Mouse (Mus musculus) spleen, postnatal 36 days (tissue): Measurements from ENCODE around the gene Gm49320.
"Not testable (repeated sequence)": the region's sequence is repeated elsewhere in the genome, so short reads cannot be mapped to it uniquely, and the experiment has no call there.

Source experiments
- DNase-seq, 2 experiments: peaks; one replicate each; pipeline ENCODE4 v3.0.0; 2022; ENCODE audit warnings: low spot score in 2 of 2, mixed read lengths in 1 of 2

The Gm49320 gene

DNA sequence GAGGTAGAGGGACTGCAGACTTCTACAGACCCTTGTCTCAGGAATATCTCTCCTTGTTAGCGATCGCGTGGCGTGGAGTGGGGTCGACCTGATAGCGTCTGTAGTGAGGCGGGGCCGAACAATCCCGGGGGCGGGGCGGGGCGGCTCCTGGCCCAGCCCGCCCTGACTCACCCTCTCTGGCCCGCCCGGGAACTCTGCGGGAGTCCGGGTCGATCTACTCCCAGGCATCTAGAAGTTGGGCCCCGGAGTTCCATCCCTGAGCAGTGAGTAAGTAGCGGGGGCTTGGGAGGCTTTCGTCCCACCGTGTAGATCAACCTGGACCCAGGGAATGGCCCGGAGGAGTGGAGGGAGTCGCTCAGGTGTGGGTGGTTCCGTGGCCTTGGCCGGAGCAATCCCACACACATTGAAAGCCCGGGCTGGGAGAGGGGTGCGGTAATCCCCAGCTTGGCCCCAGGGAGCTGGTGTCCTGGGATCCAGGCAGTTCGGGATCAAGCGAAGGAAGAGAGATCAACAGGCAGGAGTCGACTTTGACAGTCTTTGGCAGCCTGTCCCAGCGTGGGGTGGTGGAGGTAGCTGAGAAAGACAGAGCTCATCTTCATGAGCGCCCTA is 11.8 kb upstream of the Gm49320 start, which contains the start of gene Lrrc8e:
Gene Lrrc8e, plus strand, starts transcription at position 89 of the 609 bp plus-strand sequence.
- no peak for DNase-seq

DNA sequence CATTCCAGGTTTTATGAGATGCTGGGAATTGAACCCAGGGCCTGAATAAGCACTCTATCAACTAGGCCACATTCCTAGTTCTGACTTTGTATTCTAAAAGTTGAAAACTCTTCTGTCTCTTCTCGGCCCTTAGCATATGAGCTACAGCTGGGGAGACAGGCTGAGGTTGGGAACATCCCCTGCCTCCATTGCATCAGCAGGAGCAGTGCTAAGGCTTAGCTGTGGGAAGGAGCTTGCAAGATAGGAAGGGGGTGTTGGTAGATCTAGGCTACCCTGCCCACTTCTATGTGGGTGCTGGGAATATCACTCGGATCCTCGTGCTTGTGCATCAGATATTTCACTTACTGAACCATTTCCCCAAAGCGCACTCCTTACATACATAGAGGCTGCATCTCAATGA is 10.7 kb upstream of the Gm49320 start:
- DNase-seq, result no peak

DNA sequence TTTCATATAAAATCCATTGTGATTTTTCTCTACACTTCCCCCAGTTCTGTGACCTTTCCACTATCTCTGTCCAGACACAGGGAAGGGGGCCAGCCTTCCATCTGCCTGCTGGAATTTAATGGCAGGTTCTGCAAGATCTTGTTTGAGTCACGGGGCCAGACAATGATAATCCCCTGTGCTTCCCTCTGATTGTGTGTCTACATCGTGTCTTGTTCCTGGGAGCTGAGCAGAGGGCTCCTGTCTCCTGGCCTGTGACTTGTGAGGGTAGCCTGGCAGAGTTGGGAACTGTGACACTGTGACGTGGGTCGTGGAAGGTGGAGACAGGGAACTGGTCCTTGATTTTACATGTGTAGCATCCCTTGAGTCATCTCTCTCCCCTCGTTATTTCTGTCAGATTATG is 8.9 kb upstream of the Gm49320 start:
- DNase-seq, result no peak

DNA sequence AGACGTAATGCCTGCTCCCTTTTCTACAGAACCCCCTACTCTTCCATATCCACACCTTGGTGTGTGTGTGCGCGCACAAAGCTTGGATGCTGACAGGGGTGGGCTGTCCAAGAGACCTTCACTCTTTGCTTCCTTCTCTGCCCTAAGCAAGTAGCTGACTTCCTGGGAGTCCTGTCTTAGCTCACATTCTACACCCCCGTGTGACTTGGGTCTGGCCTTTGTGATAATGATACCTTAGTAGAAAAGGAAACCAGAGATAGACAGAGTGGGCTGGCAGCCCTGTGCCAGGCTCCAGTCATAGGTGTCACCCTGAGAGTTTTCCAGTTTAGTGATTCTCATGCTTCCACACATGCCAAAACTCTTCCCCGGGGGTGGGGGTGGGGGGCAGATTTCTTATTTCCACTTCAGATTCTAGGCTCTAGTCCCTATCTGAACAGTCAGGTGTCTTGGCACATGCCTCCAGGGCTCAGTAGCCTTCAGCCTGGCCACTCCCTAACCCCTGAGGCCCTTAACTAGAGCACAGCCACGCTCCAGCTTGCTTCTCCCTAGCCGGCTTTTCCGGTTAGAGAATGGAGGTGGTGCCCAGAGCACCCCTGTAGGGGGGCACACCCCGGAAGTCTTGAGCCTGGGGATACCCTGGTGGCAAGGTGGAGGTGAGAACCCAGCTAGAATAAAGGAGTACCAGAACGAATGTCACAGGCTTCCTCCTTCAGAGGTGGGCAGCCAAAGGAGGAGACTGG is 7.9 kb upstream of the Gm49320 start:
- no peak for DNase-seq

DNA sequence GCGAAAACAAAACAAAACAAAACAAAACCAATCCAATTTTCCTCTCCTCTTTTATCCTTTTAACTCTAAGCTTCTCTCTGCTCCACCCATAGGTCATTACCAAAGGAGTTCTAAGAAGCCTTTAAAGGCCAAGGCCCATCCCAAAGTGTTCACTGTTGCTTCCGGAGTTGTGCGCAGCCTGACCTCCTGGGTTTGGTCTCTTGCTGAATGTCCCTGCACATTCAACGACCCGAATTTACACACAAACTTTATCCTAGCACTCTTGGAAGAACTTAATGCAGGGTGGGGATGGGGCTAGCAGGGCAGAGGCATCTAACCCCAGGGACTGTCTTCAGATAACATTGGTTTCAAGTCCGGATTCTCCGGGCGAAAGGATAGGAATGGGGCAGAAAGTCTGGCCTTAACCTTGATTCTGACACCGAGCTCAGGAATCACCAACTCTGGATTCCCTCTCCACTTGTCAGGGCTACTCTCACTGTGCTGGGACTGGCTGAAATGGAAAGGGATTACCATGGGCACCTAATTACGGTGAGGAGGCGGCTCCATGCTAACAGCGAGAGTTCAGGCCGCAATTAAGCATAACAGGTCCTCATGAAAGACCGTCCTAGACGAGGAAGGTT is 741 bp upstream of the Gm49320 start:
- DNase-seq, result peak in 1 of 2 experiments; percentile 15

DNA sequence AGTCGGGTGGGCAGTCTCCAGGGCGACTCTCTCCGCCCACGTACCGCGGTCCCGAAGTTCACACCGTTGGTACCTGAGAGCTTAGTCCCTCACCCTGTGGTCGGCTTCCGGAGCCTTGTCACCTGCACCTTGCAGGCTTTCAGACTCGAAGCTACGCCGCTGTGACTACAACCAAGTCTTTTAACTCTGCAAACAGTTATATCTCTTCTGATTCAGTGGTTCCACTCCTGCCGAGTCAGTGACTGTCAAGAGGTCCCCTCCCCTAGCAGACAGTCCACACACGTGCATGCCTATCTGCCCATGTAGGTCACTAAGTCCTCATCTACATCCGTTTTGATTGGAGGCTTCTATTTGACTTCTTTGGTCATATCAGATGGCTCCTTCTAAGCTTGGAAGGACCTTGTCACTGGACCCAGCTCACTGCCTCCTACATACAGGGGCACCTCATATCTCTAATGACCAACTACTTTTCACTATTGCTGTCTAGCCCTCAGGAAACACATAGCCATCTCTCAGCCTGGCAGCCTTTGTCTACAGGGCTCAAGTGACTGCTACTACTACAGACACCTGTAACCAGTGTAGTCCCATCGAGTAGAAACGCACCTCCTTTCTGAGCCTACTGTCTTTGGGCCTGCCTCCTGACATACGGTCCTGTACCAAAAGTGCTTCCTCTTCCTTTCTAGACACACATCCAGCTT is 677 bp downstream of the Gm49320 start:
- no peak for DNase-seq

DNA sequence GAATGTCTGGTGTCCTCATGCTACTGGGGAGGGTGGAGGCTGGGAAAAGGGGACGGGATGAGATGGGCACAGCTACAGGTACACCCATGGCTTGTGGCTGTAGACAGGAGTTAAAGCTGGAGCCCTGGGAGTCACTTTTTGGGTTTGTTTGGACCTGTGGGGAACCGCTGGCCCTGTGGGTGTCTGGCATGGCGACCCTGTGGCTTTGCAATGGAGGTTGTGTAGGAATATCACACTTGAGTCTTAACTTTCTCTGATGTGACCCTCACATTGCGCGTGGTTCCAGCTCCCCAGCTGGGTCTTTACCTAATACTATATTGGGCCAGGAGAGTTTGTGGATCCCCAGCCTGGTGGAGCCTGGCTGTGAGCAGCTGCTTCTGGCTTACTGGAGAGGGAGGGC is 6.4 kb downstream of the Gm49320 start:
- no peak for DNase-seq

DNA sequence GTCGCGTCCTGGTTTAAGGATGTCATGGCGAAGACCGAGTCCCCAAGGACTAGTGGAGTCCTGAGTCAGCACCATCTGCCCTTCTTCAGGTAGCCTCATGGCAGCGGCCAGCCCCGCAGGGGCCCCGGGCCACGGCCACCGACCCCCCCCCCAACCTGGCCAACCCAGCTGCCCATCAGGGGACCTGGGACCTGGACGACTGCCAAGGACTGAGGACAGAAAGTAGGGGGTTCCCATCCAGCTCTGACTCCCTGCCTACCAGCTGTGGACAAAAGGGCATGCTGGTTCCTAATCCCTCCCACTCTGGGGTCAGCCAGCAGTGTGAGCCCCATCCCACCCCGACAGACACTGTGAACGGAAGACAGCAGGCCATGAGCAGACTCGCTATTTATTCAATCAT is 7.1 kb downstream of the Gm49320 start:
- no peak for DNase-seq

DNA sequence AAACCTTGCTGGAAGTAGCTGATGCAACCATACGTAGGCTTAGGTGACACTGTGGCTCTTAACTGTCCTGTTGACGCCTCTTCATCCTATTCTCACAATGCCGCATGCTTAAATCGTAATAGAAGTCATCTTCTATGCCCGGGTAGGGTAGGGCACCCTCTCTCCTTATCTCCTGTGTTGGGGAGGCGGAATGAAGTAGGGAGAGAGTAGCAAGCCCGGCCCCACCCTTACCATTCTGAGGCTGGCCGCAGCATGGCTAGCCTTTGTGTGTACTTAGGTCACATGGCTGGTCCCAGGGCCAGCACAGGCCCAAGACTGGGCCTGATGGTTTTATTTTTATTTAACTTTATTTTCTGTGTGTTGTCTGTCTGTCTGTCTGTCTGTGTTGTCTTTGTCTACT is 8.6 kb downstream of the Gm49320 start:
- no peak for DNase-seq

DNA sequence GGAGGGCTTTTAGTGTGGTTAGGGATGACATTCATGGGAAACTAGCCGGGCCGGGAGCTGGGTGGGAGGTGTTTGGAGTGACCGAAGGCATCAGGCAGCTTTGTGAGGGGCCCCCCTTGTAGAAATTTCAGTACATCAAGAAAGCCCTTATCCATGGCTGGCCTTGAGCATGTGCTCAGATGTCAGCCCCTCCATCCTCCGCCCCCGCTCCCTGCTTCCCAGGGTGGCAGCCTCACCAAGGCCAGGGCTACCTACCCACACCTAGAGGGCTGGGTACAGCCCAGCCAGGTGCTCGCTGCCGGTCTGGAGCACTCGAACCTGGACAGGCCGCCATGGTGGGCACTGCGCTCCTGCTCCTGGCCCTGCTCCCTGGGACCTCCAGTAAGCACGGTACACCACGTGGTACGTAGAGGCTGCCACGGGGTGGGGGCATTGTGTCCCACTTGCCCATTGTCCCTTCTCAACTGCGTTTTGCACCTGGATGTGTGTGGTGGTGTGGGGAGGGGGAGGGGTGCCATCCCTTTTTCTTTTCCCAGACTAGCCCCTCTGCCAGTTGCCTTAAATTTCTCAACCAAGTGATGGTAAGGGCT is 9.4 kb downstream of the Gm49320 start, which contains the start of gene Tgfbr3l:
Gene Tgfbr3l, plus strand, starts transcription at position 264 of the 590 bp plus-strand sequence.
- no peak for DNase-seq

DNA sequence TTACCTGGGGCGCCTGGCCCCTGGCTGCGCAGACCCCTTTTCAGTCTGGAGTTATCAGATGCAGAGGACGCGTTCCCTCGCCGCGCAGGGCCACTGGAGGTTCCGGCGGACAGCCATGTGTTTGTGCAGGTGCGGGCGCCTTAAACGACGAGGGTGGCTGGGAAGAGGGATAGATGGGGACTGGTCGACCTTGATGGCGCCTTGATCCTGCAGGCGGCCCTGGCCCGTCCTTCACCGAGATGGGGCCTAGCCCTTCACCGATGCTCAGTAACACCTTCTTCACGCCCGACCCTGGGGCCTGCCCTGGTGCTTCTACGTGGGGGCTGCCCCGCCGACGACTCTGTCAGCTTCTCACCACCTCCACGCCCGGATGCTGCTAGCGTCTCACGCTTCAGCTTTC is 10.5 kb downstream of the Gm49320 start:
- DNase-seq, result no peak

DNA sequence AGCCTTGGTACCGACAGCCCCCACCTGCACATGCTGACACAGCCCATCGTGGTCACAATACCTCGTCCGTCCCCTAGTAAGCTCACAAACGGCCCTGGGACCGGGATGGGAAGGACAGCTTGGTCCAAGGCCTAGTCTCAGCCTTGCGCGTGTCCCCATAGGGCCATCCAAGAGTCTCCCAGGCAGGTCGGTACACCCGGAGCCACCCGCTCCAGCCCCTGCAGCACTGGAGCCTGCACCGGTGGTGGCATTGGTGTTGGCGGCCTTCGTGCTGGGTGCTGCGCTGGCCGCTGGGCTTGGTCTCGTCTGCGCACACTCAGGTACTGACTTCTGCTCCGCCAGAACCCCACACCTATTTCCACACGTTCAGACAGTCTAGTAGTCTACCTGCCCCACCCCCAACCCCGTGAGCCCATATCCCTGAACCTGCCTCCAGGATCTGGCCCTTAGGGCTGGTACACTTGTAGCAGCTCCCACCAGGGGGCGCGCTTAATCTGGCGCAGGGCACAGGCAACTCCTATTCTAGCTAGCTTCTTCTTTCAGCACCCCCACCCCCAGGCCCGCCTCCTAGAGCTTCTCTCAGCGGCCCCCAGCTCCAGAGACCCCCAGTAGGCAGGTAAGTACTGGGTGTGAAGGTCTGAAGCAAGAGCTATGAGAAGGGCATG is 11.8 kb downstream of the Gm49320 start:
- peak; percentile 72 to 75 for DNase-seq

DNA sequence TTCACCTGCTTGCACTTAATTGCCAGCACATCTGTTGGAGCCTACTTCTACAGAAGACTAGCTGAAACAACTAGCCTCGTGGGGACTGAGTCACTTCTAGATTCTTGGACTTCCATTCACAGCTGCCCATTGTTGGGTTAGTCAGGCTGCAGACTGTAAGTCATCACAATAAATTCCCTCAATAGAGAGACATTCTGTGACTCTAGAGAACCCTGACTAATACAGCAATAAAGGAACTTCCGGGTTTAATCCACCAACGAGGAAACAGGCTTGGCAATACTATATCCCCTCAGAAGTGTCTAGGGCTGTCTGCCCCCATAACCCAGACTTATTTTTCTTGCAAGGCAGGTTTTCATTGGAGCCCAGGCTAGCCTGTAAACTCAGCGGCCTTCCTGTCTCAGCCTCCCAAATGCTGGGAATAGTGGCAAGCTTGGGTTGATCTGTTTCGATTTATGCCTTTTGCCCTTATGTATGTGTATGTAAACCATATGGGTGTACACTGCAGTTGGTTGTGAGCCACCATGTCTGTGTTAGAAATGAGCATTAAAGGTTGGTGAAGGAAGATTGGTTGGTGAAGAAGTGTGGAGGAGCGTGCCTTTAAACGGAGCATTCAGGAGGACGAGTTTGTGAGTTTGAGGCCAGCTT is 13.6 kb downstream of the Gm49320 start:
- DNase-seq, result no peak

DNA sequence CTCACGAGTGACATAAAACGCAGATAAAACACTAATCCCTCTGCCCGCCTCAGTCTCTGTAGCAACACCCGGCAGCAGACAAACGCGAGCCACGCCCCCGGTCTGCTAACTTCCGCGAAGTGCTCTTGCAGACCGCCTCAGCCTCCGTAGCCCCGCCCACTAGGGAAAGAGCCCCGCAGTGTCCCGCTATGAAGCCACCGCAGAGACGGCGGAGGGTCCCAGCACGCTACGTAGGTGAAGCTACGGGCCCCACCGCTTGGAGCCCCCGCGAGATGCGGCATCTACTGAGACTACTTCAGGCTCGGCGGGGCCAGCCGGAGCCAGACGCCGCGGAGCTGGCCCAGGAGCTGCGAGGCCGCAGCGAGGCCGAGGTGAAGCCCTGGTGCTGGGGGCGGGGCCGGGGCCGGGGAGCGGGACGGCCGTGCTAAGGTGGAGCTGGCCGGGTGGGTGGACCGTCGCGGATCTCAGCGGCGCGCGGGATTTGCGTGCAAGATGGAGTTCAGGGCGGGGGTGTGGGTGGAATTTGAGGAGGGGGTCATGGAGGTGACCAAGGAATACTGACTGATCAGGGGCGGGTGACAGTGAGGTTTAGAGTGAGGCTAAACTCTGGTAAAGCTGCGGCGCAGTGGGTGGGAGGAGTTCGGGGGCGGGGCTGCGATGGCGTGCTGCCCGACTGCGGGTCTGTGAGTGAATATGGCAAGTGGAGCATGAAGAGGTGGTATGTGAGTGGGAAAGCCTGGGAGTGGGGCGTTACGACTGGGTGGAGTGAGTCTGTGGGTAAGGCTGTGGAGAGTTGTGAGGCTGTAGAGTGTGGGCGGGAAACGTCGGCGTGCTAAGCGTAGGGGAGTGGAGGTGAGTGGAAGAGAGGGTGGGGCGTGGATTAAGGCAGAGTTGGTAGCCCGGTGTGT is 14.5 kb downstream of the Gm49320 start, which contains the start of gene Snapc2:
Gene Snapc2, plus strand, starts transcription at position 147 of the 908 bp plus-strand sequence.
- DNase-seq, result peak; percentile 93 to 96

DNA sequence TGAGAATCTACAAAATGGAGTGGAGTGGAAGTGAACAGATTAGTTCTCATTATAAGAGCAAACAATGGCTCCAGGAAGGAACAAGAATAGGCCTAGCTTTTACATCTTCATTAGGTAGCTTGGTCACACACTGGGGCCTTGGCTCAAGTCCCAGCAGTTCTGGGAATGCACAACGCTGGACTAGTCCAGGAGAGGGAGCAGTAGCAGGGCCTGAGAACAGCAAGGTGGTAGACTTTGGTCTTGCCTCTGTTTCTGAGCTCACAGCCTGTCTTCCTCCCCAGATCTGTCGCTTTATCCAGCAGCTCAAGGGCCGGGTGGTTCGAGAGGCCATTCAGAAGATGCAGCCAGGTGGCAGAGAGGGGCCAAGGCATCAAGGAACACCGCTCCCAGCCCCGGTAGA is 15.3 kb downstream of the Gm49320 start:
- DNase-seq, result no peak

DNA sequence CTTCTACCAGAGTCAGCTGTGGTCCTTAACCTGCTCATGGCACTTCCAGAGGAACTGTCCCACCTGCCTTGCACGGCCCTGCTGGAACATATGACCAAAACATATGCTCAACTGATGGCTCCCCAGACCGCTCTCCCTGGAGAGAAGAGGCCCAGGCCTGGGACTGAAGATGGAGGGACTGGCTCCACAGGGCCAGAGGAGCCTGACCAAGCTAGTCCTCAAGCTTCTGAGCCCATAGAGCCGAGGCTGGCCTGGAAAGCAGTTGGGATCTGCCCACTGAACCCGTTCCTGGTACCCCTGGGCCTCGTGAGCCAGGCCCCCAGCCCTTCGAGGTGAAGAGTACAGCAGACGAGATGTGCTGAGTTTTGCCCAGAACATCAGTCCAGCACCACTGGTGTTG is 16.8 kb downstream of the Gm49320 start:
- not testable (repeated sequence) for DNase-seq

DNA sequence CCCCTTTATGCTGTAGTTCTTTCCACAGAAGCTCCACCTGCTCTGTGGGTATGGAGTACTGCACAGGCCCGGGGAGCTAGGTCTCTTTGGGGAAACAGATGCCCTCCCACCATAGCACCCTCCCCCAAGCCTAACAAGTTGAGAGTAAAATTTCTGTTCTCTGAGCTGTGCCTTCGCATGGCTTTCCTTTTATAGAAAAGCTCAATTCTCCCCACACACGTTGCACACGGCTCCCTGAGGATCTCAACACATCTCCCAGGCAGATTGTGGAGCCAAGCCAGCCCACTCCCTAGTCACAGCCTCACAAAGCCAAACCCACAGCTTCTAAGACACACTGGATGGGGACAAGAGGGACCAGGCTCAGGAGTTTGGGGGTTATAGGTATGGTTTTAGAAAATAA is 18.2 kb downstream of the Gm49320 start:
- no peak for DNase-seq

DNA sequence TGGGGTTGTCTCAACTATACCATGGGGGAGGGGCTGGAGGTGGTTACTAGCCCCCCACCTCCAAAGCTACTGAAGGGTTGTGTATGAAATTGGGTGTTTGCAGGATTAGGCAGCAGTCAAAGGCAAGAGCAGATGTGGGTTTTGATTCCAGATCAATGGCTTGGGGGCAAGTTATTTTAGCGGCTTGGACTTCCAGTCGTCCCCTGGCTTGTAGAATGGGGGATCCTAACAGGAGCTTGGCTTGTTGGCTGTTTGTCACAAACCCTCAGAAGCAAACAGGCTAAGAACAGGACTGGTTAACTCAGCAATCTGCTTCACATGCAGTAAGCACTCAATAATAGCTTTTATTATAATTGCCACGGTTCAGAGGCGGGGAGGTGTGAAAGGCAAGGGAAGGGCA is 18.7 kb downstream of the Gm49320 start:
- DNase-seq, result no peak

DNA sequence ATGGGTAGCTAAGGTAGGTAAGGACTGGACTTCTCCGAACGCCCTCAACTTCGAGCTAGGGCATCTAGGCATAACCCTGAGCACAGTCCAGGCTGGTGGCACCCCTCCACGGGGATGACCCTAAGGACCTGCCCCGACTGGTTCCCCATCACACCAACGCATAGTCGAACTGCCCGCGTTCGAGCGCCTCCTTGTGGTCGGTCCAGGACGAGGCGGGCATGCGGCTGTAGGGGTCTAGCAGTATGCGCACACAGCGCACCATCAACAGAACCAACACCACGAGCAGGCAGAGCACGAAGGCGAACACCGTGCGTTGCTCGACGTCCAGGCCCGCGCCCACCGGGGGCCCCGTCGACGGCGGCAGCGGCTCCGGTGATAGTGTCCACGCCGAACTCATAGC is 19.6 kb downstream of the Gm49320 start:
- DNase-seq, result peak; percentile 67 to 74

DNA sequence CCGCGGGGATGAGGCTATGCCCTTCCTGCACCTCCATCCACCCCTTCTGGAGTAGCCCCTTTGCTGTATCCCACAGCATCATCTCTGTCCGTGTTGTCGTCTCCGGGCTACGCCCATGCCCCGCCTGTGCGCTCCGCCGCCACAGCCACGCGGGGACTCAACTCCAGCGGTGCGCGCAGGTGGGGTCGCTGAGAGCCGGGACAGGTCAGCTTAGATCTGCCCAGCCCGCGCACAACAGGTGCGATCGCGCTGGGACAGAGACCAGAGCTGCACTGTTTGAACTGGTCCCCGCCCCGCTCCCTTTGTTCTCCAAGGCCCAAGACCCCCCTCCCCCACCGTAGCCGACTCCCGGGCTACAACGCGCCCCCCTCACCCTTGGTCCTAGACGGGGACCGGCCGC is 20.0 kb downstream of the Gm49320 start:
- peak in 1 of 2 experiments; percentile 18 for DNase-seq
